Mouse (Mus musculus) liver, adult 2 months (tissue): ENCODE measurements around the gene Slc23a4. TPM values are rescaled to one million over a fixed set of nuclear protein-coding genes. Genes with fewer than 3 reads are reported as not detected.

Experiments used
- DNase-seq: peaks from one replicate; pipeline ENCODE4 v3.0.0-alpha.2; 2011; ENCODE audit warnings: low read depth, low spot score; ENCODE audit errors: extremely low read depth
- H3K27ac ChIP-seq: fragments of 200-500 bp; replicated peaks from 2 replicates; pipeline ENCODE4 v1.5.1; 2012; ENCODE audit warnings: low read depth, mild to moderate bottlenecking, control low read depth, inconsistent platforms, low read length; ENCODE audit not compliant: insufficient read depth
- H3K27me3 ChIP-seq: fragments of 200-500 bp; 2 replicates; pipeline ENCODE4 v1.6.1; 2012; ENCODE audit warnings: mild to moderate bottlenecking, moderate library complexity, low read length, inconsistent platforms; ENCODE audit not compliant: control insufficient read depth, insufficient read depth
- H3K36me3 ChIP-seq: fragments of 200-500 bp; 2 replicates; pipeline ENCODE4 v1.6.1; 2012; ENCODE audit warnings: low read length, inconsistent platforms; ENCODE audit not compliant: control insufficient read depth, insufficient read depth
- H3K4me1 ChIP-seq: fragments of 200-500 bp; 2 replicates; pipeline ENCODE4 v1.6.1; 2011; ENCODE audit warnings: low read length; ENCODE audit not compliant: control insufficient read depth, insufficient read depth
- H3K4me3 ChIP-seq: fragments of 200-500 bp; 2 replicates; pipeline ENCODE4 v1.5.1; 2011; ENCODE audit warnings: low read depth, mild to moderate bottlenecking, control low read depth, low read length, moderate library complexity; ENCODE audit not compliant: insufficient read depth
- H3K79me2 ChIP-seq: fragments of 200-500 bp; 2 replicates; pipeline ENCODE4 v1.6.1; 2012; ENCODE audit warnings: inconsistent platforms, mild to moderate bottlenecking, low read length, moderate library complexity; ENCODE audit not compliant: control insufficient read depth, insufficient read depth
- H3K9ac ChIP-seq: fragments of 200-500 bp; 2 replicates; pipeline ENCODE4 v1.6.1; 2012; ENCODE audit warnings: low read depth, mild to moderate bottlenecking, control low read depth, inconsistent platforms, low read length
- CTCF ChIP-seq: fragments of 200-500 bp; IDR thresholded peaks from 2 replicates; pipeline ENCODE4 v1.5.1; 2011; ENCODE audit warnings: low read depth, low read length, control low read depth
- POLR2A ChIP-seq: fragments of 200-500 bp; IDR thresholded peaks from 2 replicates; pipeline ENCODE4 v1.6.1; 2011; ENCODE audit warnings: low read length, control low read depth; ENCODE audit not compliant: insufficient read depth; ENCODE audit errors: extremely low read depth
- WGBS: fragments of 180-500 bp; shearing (Covaris S2); methylation state at CpG from one replicate; pipeline ENCODE4 v1.1.7; 2018; 5-methylcytosine and 5-hydroxymethylcytosine counted together
- polyA plus RNA-seq: library from polyadenylated mRNA; depleted of rRNA; stranded (reverse); fragments of >200 nt; gene quantifications from 2 replicates; pipeline ENCODE4 v1.2.3, GENCODE M21; 2012
- total RNA-seq: library from RNA; depleted of rRNA; stranded (reverse); fragments of >200 nt; gene quantifications from 2 replicates; pipeline ENCODE4 v1.2.3, GENCODE M21; 2014

Gene Slc23a4
- total and polyA plus RNA-seq, 2 experiments = 0.22 TPM; not detected in 1

- Histone ChIP-seq H3K27me3 (no peaks in the 10 kb centered on the region), H3K27ac (no peak within 1 kb of the TSS), H3K4me1 (no peaks in the 10 kb centered on the region), H3K4me3 (no peak within 1 kb of the TSS), H3K9ac (no peak within 1 kb of the TSS), H3K36me3 (no peaks in the 10 kb centered on the region), H3K79me2 (no peaks in the 10 kb centered on the region)
- TF ChIP-seq POLR2A (no peak), CTCF (no peak)
- 74% methylated on average over 10 of the region's 10 CpGs for WGBS
- DNase-seq = no peak
Measured at GRCm38 (mm10) chr6:34919956-34920355, 68.2 kb downstream of the Slc23a4 start, which contains the start of gene Stra8. Stra8 (plus strand) TSS chr6:34920163.

- Histone ChIP-seq H3K9ac (no peak overlapping the region), H3K27me3 (no peaks in the 10 kb centered on the region), H3K27ac (no peak overlapping the region), H3K36me3 (no peaks in the 10 kb centered on the region), H3K4me3 (no peak overlapping the region), H3K79me2 (no peaks in the 10 kb centered on the region), H3K4me1 (no peaks in the 10 kb centered on the region)
- no peak for DNase-seq
- 86% methylated on average over 7 of the region's 7 CpGs for WGBS
- TF ChIP-seq CTCF (no peak), POLR2A (no peak)
Measured at GRCm38 (mm10) chr6:34919146-34919545, 69.1 kb downstream of the Slc23a4 start.

- Histone ChIP-seq H3K9ac (no peak overlapping the region), H3K27me3 (no peaks in the 10 kb centered on the region), H3K4me1 (peaks cover 5% of the 10 kb centered on the region), H3K4me3 (no peak overlapping the region), H3K27ac (no peak overlapping the region), H3K79me2 (no peaks in the 10 kb centered on the region; the same call in 1 of the 2 replicates), H3K36me3 (no peaks in the 10 kb centered on the region)
- no peak for DNase-seq
- TF ChIP-seq CTCF (no peak), POLR2A (no peak)
- 90% methylated on average over 3 of the region's 3 CpGs for WGBS
Measured at GRCm38 (mm10) chr6:34914462-34914861, 73.7 kb downstream of the Slc23a4 start.

- DNase-seq = no peak
- H3K27ac ChIP-seq = no peak overlapping the region
- H3K27me3 ChIP-seq = no peaks in the 10 kb centered on the region
- no peaks in the 10 kb centered on the region for H3K36me3 ChIP-seq
- TF ChIP-seq CTCF = no peak
- TF ChIP-seq POLR2A = no peak
- WGBS = 91% methylated on average over 13 of the region's 13 CpGs
- no peak overlapping the region for H3K9ac ChIP-seq
- H3K4me3 ChIP-seq = no peak overlapping the region
- H3K4me1 ChIP-seq = peaks cover 10% of the 10 kb centered on the region
- H3K79me2 ChIP-seq = no peaks in the 10 kb centered on the region; the same call in 1 of the 2 replicates
Measured at GRCm38 (mm10) chr6:34913341-34914040, 74.7 kb downstream of the Slc23a4 start.

DNA sequence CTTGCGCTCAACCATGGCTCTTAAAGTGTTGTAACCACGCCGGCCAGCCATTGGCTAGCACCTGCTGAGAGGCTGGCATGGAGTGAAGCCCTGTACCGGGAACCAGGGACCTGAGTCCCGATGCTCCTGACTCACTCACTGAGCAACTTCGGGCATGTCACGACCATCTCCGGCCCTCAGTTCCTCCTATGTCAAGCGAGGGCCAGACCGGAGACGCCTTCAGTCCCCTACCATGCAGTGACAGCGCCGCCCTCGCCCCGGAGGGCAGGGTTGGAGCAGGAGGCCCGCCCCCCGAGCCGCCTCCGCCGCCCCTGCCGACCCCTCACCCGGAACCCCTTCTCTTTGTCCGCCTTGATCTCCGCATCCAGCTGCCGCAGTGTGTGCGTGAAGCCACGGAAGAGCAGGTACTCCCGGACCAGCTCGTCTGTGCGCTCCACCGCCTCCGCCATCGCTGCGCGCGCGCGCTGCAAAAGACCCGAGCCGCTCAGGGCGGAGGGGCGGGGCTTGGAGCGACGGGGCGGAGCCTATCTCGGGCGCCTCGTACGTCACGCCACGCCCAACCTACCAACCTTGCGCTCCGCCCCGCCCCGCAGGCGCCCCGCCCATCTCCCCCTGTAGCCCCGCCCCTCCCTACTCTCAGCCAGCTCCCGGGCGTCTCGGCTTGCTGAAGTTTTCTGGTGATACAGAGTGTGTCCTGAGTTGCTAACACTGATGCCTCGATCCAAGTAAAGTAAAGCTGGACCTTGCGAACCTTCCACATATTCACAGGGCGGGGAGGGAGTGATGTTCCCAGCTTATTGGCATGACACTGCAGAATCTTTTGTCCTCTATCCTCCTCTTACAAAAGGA, 77.6 kb downstream of the Slc23a4 start, which contains the start of gene Wdr91:
Wdr91 (minus strand) TSS at position 506 of the 849 bp plus-strand sequence.
- Histone ChIP-seq H3K4me1 (peaks cover 33% of the 10 kb centered on the region), H3K27me3 (no peaks in the 10 kb centered on the region), H3K27ac (peak within 1 kb of the TSS; percentile 52), H3K79me2 (no peaks in the 10 kb centered on the region; the same call in 1 of the 2 replicates), H3K36me3 (peaks cover 5% of the 10 kb centered on the region), H3K9ac (peak within 1 kb of the TSS; percentile 90), H3K4me3 (peak within 1 kb of the TSS; percentile 95)
- WGBS = under 1% methylated on average over 55 of the region's 64 CpGs
- TF ChIP-seq CTCF (no peak; the same call in 1 of the 2 replicates), POLR2A (peak; percentile 74)
- DNase-seq = peak; percentile 72
